Mouse (Mus musculus) left cerebral cortex, postnatal 25 days (tissue): ENCODE data around the gene Pou6f2. TPM values are rescaled to one million over a fixed set of nuclear protein-coding genes. Genes with fewer than 3 reads are reported as not detected.

Experiments
- DNase-seq, 2 experiments: peaks; one replicate each; pipeline ENCODE4 v3.0.0; 2022; ENCODE audit warnings: low spot score in 2 of 2, mixed read lengths in 1 of 2
- intact Hi-C: fragments of 180-260 bp; cut with DNase I; formaldehyde crosslinking; loops from one replicate; pipeline ENCODE4 v1.15.1; 2025
- total RNA-seq, 2 experiments: library from RNA; stranded (reverse); gene quantifications; 2 replicates each; pipeline ENCODE4 v1.2.3; 2021

Gene Pou6f2
- total RNA-seq, 2 experiments from 2014 or later, result 3.5 to 5.8 TPM

GRCm38 (mm10) chr13:18281084-18281483, 116.4 kb downstream of the Pou6f2 start:
- intact Hi-C loops, result no loop called here
- DNase-seq, result peak; percentile 28 to 73

- intact Hi-C loops, result no loop called here
These were observed 144.4 kb downstream of the Pou6f2 start for GRCm38 (mm10) chr13:18253131-18253530.

GRCm38 (mm10) chr13:18218566-18219234, 178.8 kb downstream of the Pou6f2 start:
- DNase-seq, result peak; percentile 14 to 45
- intact Hi-C loops, result no loop called here

More at GRCm38 (mm10) chr13:18253131-18253530, 144.4 kb downstream of the Pou6f2 start:
- DNase-seq, result no peak

GRCm38 (mm10) chr13:18211242-18211641, 186.2 kb downstream of the Pou6f2 start:
- intact Hi-C loops, result no loop called here
- DNase-seq, result no peak

DNA sequence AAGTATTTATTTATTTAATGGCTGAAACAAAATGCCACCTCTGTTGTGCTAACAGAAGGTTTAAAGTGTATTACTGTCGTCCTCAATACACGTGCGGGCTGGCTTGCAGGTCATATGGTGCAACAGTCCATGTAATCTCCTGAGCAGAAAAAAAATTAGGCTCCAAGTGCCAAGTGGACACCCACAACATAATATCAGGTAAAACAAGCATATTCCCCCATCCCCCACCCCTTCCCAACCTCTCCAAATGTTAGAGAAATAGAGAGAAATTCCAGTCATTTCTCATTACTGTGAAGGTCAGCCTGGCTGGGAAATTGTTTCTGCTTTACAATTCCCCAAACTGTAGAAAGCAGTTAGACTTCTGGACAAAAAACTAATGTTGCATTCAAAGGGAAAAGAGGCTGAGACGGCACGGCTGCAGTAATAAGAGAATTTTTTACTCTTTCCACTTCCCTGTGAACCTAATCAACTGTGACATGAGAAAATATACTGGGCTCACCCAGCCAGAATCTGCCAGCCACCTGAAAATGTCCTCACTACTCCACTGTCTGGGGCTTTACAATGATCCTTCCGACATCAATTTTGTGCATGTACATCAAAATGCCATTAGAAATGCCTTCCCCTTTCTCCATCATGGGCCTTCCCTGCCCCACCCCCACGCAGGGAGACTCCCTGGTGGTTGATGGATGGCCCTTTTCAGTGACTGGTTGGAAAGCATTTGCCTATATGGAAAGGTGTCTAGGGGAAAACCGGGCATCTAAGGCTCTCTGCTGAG, 192.8 kb downstream of the Pou6f2 start:
- no peak for DNase-seq
- intact Hi-C loops, result no loop called here

GRCm38 (mm10) chr13:18174003-18174402, 223.5 kb downstream of the Pou6f2 start:
- peak; percentile 9 to 46 for DNase-seq
- intact Hi-C loops, result no loop called here

DNA sequence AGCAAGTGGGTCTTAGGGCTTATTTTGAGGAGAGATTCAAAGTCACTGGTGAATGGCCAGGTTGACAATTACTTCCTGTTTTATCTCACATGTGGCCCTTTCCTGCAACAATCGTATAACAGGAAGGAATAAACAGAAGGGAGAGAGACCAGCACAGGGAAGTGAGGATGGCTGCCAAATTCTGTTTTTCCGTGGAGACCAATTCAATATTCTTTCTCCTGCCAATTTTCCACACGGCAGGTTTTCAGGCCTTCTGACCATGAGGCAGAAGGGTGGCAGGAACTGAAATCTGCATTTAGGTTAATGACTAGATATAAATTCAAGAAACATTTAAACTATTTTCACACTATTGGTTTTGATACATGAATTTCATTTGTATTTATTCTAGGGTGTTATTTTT, 224.5 kb downstream of the Pou6f2 start:
- DNase-seq, result no peak
- intact Hi-C loops, result no loop called here

DNA sequence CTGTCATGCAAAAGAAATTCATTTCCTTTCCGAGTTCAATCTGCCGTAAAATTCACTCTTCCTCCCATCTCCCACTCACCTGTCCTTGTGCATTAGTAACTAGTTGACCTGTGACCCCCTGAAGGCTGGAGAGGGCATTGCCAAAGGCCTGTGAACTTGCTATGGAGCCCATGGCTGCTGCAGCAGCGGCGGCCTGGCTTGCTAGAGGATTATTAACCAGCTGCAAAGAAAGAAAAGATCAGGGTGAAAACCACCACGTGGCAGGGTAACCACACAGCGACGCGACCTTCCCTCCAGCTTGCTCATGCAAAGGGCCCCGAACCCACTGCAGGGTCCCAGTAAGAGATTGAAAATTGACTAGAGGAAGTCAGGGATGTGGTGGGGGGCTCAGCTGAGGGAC, 225.2 kb downstream of the Pou6f2 start:
- intact Hi-C loops, result no loop called here
- no peak for DNase-seq

- intact Hi-C loops, result no loop called here
These were observed 233.3 kb downstream of the Pou6f2 start for GRCm38 (mm10) chr13:18164182-18164581.

DNA sequence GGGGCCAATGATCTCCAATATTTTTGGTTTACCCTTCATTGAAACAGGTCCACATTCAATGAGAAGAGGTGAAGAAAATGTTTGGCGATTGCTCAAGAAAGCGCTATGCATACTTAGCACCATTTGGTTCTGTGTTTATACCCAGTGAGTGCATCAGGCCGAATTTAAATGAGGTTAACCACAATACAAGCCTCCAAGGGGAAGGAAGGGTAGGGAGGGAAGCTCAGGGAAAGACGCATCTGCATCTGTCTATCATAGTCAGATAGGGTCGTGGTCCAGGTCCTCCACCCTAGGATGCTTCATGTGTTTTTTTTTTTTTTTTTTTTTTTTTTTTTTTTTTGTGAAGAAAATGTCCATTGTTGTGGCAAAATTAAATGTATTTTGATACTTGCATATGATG, 236.9 kb downstream of the Pou6f2 start:
- no peak for DNase-seq

More at GRCm38 (mm10) chr13:18164182-18164581, 233.3 kb downstream of the Pou6f2 start:
- DNase-seq, result no peak

GRCm38 (mm10) chr13:18153949-18154582, 243.4 kb downstream of the Pou6f2 start:
- intact Hi-C loops, result no loop called here
- DNase-seq, result no peak

More for the DNA sequence above, 236.9 kb downstream of the Pou6f2 start:
- intact Hi-C loops, result no loop called here

- no peak for DNase-seq
- intact Hi-C loops, result no loop called here
These were observed 263.8 kb downstream of the Pou6f2 start for GRCm38 (mm10) chr13:18133646-18134045.

GRCm38 (mm10) chr13:18133193-18133592, 264.3 kb downstream of the Pou6f2 start:
- intact Hi-C loops, result no loop called here
- no peak for DNase-seq

- intact Hi-C loops, result no loop called here
- DNase-seq, result no peak
These were observed 266.2 kb downstream of the Pou6f2 start for GRCm38 (mm10) chr13:18131324-18131723.

- DNase-seq, result no peak
- intact Hi-C loops, result loop anchor here (5.0 kb wide), 1 partner anchor 208 kb away; no protein-coding TSS in a partner anchor
These were observed 267.8 kb downstream of the Pou6f2 start for GRCm38 (mm10) chr13:18129697-18130096.

DNA sequence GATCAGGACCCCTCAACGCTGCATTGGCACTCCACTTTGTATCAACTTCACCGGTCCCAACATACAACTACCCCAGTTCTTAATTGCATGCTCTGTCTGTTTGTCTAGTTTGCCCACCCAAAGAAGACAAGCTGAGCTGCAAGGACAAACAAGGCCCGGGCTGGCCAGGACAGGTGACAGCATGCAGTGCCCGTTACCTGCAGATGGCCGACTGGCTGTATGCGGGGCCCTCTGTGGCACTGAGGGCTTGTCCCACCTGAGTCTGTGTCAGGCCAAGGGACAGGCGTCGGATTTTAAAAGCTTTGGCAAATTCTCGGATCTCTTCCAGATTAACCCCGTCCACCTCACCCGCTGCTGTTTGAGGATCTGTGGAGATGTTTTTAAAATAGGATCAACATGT, 268.7 kb downstream of the Pou6f2 start:
- DNase-seq, result no peak
- intact Hi-C loops, result loop anchor here (5.0 kb wide), 1 partner anchor 208 kb away; no protein-coding TSS in a partner anchor

DNA sequence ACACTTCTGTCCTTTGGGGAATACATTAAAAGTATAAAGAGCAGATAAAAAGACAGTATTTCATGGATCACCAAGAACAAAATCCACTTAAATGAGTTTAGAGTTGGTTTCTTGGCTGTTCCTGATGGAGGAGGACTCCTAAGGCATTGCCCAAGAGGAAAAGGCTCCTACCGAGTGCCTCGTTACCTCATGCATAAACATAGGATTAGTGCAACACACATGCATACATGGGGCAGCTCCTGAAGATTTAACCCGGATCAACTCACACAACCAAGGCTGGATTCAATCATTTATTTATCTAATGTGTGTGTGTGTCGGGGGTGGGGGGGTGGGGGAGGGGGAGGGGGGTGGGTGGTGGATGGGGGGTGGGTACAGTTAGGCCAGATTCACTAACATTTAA, 269.4 kb downstream of the Pou6f2 start:
- intact Hi-C loops, result loop anchor here (5.0 kb wide), 1 partner anchor 209 kb away; no protein-coding TSS in a partner anchor
- no peak for DNase-seq

DNA sequence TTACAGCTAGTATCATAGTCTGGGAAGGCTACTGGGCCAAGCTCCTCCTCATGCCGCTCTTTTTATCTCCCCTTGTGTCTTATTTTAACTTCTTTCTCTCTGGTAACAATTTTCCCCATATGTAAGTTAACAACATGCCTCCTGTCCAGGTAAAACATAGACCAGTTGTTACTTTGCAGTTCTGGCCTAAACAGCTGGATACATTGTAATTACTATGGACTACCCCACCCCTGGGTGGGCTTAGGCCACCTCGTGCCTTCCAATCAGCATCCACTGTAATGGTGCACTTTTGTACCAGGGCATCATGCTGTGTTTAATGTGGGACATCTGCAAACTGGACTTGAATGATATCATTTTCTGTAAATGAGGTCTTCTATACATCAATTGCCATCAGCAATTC, 271.4 kb downstream of the Pou6f2 start:
- intact Hi-C loops, result loop anchor here (5.0 kb wide), 1 partner anchor 211 kb away; no protein-coding TSS in a partner anchor
- DNase-seq, result no peak

DNA sequence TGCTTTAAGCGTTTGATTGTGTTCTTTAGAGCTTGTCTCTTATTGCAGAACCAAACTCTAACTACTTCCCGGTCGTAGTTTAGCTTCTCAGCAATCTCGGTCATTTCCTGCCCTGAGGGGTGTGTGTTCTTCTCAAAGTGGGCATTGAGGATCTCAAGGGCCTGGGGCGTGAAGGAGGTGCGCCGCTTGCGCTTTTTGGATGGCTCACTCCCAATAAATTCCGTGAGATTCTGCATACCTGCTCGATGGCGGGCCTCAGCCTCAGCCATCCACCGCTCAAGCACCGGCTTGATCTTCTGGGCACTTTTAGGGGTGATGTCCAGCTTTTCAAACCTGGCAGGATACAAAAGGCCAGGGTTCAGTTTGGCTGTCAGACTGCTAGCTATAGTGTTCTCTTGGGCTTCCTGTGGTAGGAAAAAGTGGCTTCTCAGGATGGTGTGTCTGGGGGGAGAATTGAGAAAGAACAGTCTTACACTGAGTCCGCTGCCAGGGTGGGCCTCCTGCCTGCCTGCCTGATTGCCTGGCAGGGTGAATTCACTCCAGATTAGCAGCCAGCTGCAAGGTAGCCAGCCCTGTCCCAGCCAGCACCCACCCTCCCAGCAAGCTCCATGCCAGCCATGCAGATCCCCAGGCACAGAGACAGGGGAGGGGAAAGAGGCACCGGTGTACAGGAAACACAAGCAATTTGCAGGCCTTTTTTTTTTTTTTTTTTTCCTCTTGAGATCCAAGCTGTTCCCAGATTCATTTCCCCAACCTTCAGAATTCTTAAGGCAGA, 272.1 kb downstream of the Pou6f2 start:
- peak in 1 of 2 experiments; percentile 16 for DNase-seq
- intact Hi-C loops, result loop anchor here (5.0 kb wide), 1 partner anchor 212 kb away; no protein-coding TSS in a partner anchor
